Mouse (Mus musculus) C2C12 (cell line): ENCODE measurements at regions not wholly inside any gene's neighbourhood (a gene's known extent, or its start where the extent isn't known, plus 50 kb on each side); places are given as distances from the start of the nearest gene placed in this dataset.

Experiments
- CTCF ChIP-seq: IDR thresholded peaks from one replicate; pipeline ENCODE4 v1.5.1; 2011; ENCODE audit not compliant: control insufficient read depth, insufficient read depth, insufficient read length
- MAX ChIP-seq: IDR thresholded peaks from one replicate; pipeline ENCODE4 v1.6.1; 2011; ENCODE audit warnings: mild to moderate bottlenecking, control low read depth
- MYOD1 ChIP-seq: IDR thresholded peaks from one replicate; pipeline ENCODE4 v1.6.1; 2011; ENCODE audit warnings: low read depth; ENCODE audit not compliant: control insufficient read depth, insufficient read length
- MYOG ChIP-seq: IDR thresholded peaks from one replicate; pipeline ENCODE4 v1.6.1; 2011; ENCODE audit not compliant: control insufficient read depth, insufficient read length; ENCODE audit errors: extremely low read depth
- USF1 ChIP-seq: IDR thresholded peaks from one replicate; pipeline ENCODE4 v1.6.1; 2011; ENCODE audit warnings: low read depth, mild to moderate bottlenecking, control low read depth, moderate library complexity

DNA sequence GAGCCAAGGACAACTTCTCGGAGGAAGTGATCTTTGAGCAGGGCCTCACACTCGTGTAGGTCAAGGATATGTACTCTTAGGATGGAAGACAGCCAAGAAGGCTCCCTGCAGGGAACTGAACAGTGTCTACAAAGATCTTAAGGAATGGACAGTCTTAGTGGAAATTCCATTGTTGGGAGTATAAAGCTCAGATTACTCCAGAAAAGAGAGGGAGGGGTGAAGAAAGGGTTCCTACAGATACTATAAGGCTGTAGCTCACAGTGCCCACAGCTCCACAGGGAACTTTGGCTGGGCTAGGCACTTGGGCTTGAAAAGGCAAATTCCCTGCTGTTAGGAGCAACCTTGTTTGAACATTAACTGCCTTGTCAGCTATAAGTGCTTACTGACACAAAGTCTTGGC, 85.6 kb upstream of the Slc1a4 start:
- TF ChIP-seq CTCF: no peak
- no peak for TF ChIP-seq MYOD1
- TF ChIP-seq MYOG: no peak
- no peak for TF ChIP-seq MAX
- no peak for TF ChIP-seq USF1
